Mouse (Mus musculus) CH12.LX (cell line): Measurements from ENCODE around the gene Pofut2. TPM values are rescaled to one million over a fixed set of nuclear protein-coding genes. Genes with fewer than 3 reads are reported as not detected.

Source experiments
- DNase-seq: peaks from one replicate; pipeline ENCODE4 v3.0.0-alpha.2; 2013; ENCODE audit errors: extremely low read depth
- H3K27ac ChIP-seq: 2 replicates; pipeline ENCODE4 v1.5.1; 2012; ENCODE audit warnings: low read depth, mild to moderate bottlenecking, control low read depth, moderate library complexity; ENCODE audit not compliant: insufficient read depth
- H3K27me3 ChIP-seq: replicated peaks from 2 replicates; pipeline ENCODE3; 2012; ENCODE audit warnings: inconsistent platforms
- H3K36me3 ChIP-seq, 2 experiments: replicated peaks in 1 of 2; 2 replicates each; pipeline versions ENCODE3 to v1.6.1; 2012; ENCODE audit warnings: inconsistent platforms in 1 of 2, low read length in 1 of 2, mild to moderate bottlenecking in 1 of 2, mixed read lengths in 1 of 2, moderate library complexity in 1 of 2; ENCODE audit not compliant: control insufficient read depth in 1 of 2, insufficient read depth in 1 of 2
- H3K4me1 ChIP-seq, 2 experiments: 2 replicates each; pipeline ENCODE4 v1.6.1; 2012; ENCODE audit warnings: inconsistent platforms in 1 of 2, moderate library complexity in 1 of 2; ENCODE audit not compliant: insufficient read depth in 2 of 2, control insufficient read depth in 1 of 2
- H3K4me2 ChIP-seq: 2 replicates; pipeline ENCODE4 v1.6.1; 2012; ENCODE audit warnings: low read depth, mild to moderate bottlenecking, control low read depth; ENCODE audit not compliant: poor library complexity, insufficient read depth, severe bottlenecking
- H3K4me3 ChIP-seq, 3 experiments: fragments of 150-350 bp in 1 of 3; sonication (generic) in 1 of 3; replicated peaks in 1 of 3; 2 replicates each; pipeline versions ENCODE3 to v1.5.1; 2011 to 2012; ENCODE audit warnings: low read depth in 2 of 3, low read length in 2 of 3, mild to moderate bottlenecking in 2 of 3, moderate library complexity in 2 of 3, control low read depth in 1 of 3, improper control_type of control experiment in 1 of 3, inconsistent platforms in 1 of 3, mixed read lengths in 1 of 3; ENCODE audit not compliant: poor library complexity in 1 of 3
- H3K79me2 ChIP-seq: replicated peaks from 2 replicates; pipeline ENCODE4 v1.6.1; 2012; ENCODE audit warnings: mild to moderate bottlenecking, moderate library complexity; ENCODE audit not compliant: control insufficient read depth, poor library complexity, insufficient read depth, severe bottlenecking; ENCODE audit errors: extremely low read depth
- H3K9ac ChIP-seq: 2 replicates; pipeline ENCODE4 v1.6.1; 2012; ENCODE audit warnings: low read depth, mild to moderate bottlenecking, control low read depth, moderate library complexity; ENCODE audit not compliant: insufficient read depth
- H3K9me3 ChIP-seq: replicated peaks from 2 replicates; pipeline ENCODE3; 2012; ENCODE audit warnings: low read length, inconsistent platforms, mixed read lengths
- E2F4 ChIP-seq: IDR thresholded peaks from 2 replicates; pipeline ENCODE4 v1.6.1; 2011; ENCODE audit warnings: low read depth, low read length, improper control_type of control experiment; ENCODE audit not compliant: insufficient replicate concordance
- ELF1 ChIP-seq: IDR thresholded peaks from 2 replicates; pipeline ENCODE4 v1.6.1; 2014; ENCODE audit warnings: low read depth, mild to moderate bottlenecking, inconsistent platforms, low read length, improper control_type of control experiment
- GABPA ChIP-seq: IDR thresholded peaks from 2 replicates; pipeline ENCODE4 v1.6.1; 2012; ENCODE audit warnings: low read depth, low read length, improper control_type of control experiment, inconsistent platforms; ENCODE audit not compliant: insufficient replicate concordance
- IRF4 ChIP-seq: IDR thresholded peaks from 2 replicates; pipeline ENCODE4 v1.6.1; 2014; ENCODE audit warnings: low read depth, mild to moderate bottlenecking, inconsistent platforms, low read length, improper control_type of control experiment
- KAT2A ChIP-seq: IDR thresholded peaks from 2 replicates; pipeline ENCODE4 v1.6.1; 2012; ENCODE audit warnings: low read length, improper control_type of control experiment, inconsistent platforms; ENCODE audit not compliant: insufficient replicate concordance
- MAX ChIP-seq: IDR thresholded peaks from 2 replicates; pipeline ENCODE4 v1.6.1; 2011; ENCODE audit warnings: low read length, improper control_type of control experiment
- MXI1 ChIP-seq: IDR thresholded peaks from 2 replicates; pipeline ENCODE4 v1.6.1; 2011; ENCODE audit warnings: mild to moderate bottlenecking, low read depth, low read length, improper control_type of control experiment
- MYC ChIP-seq: IDR thresholded peaks from 2 replicates; pipeline ENCODE4 v1.6.1; 2011; ENCODE audit warnings: low read depth, mild to moderate bottlenecking, improper control_type of control experiment, low read length
- NRF1 ChIP-seq: IDR thresholded peaks from 2 replicates; pipeline ENCODE4 v1.6.1; 2014; ENCODE audit warnings: low read depth, mild to moderate bottlenecking, inconsistent platforms, low read length, improper control_type of control experiment, moderate library complexity
- RAD21 ChIP-seq: IDR thresholded peaks from 2 replicates; pipeline ENCODE4 v1.6.1; 2011; ENCODE audit warnings: low read depth, mild to moderate bottlenecking, low read length, improper control_type of control experiment, moderate library complexity
- RCOR1 ChIP-seq: conservative IDR thresholded peaks from 2 replicates; pipeline ENCODE4 v1.6.1; 2012; ENCODE audit warnings: low read depth, mild to moderate bottlenecking, inconsistent platforms, low read length, improper control_type of control experiment
- SIN3A ChIP-seq: IDR thresholded peaks from 2 replicates; pipeline ENCODE4 v1.6.1; 2012; ENCODE audit warnings: low read length, improper control_type of control experiment, inconsistent platforms
- SMC3 ChIP-seq: IDR thresholded peaks from 2 replicates; pipeline ENCODE4 v1.6.1; 2011; ENCODE audit warnings: low read depth, low read length, improper control_type of control experiment
- USF2 ChIP-seq: conservative IDR thresholded peaks from 2 replicates; pipeline ENCODE4 v1.6.1; 2011; ENCODE audit warnings: low read depth, low read length, improper control_type of control experiment
- ZKSCAN1 ChIP-seq: IDR thresholded peaks from 2 replicates; pipeline ENCODE4 v1.6.1; 2012; ENCODE audit warnings: low read depth, inconsistent platforms, low read length, improper control_type of control experiment, borderline replicate concordance
- dilution Hi-C: fragments of 300-500 bp; cut with MboI; formaldehyde crosslinking; loops from 2 replicates; pipeline ENCODE4 v1.14.3; 2020; ENCODE audit warnings: low sequenced_read_pairs; ENCODE audit not compliant: extremely low pct_unique_long_range_greater_than_20kb, extremely low pct_ligation_motif_present
- in situ Hi-C: fragments of 300-500 bp; cut with MboI; formaldehyde crosslinking; loops from 3 replicates; pipeline ENCODE4 v1.14.3; 2019; ENCODE audit warnings: low sequenced_read_pairs, low pct_ligation_motif_present, low pct_unique_long_range_greater_than_20kb, mixed read lengths
- polyA plus RNA-seq: library from polyadenylated mRNA; unstranded; fragments of >175 nt; gene quantifications from 2 replicates; pipeline ENCODE4 v1.2.1, GENCODE M21; 2012; ENCODE audit warnings: low read depth; ENCODE audit not compliant: insufficient read length
- total RNA-seq, 2 experiments: library from RNA; depleted of rRNA; stranded (reverse); fragments of 300-350 nt in 1 of 2; fragments of >200 nt in 1 of 2; gene quantifications; 2 replicates each; pipeline ENCODE4 v1.2.3; 2012 to 2014

The Pofut2 gene
- total and polyA plus RNA-seq, 3 experiments = 13.6 to 23.4 (median 22.0) TPM

DNA sequence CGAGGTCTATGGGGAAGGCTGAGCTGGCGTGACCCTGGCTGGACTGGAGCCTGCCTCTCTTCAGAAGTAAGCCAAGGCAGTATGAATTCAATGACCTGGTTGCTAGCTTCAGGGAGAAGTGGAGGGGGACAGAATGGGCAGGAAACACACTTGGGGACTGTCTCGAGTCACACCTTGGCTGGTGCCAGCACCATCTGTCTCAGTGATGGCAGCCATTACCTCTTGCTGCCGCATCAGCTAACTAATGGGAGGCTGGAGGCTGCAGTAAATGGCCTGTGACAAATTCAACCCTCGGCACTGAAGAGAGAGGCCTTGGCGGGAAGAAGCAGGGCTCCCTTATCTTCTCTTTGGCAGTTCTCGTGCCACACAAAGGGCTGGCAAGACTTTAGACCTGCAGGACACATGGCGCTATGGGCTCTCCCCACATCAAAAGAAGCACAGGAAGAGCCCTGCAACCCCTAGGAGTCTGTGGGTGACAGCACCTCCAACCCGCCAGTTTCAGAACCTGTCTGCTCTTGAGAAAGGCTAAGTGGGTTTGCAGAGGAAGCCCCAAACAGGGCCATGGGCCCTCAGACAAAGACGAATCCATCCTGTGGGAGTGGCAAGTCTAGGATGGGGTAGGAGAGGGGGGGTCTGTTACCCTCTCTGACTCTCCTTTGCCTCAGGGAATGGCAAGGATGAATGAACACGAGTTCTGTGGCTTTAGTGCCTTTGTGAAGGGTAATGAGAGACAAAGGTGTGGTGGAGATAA is 14.1 kb downstream of the Pofut2 start:
- no peak for DNase-seq
- no peak overlapping the region for H3K27ac ChIP-seq

DNA sequence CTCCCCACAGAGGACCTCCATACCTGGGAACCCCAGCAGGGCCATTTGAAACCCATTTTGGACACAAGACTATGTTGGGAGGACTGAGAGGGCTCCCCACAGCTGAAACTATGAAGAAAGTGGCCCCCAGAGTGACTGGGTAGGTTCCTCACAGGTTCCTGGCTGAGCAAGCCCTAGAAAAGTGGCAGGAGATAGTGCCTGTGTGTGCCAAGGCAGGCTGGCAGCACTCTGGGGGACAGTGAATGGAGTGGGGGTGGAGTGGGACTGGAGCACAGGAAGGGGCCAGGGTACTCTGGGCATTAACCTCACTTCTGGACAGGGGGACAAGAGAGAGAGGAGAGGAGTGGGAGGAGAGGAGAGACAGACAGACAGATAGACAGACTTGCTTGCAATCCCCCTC is 14.8 kb downstream of the Pofut2 start:
- Histone ChIP-seq H3K79me2 (no peaks in the 10 kb centered on the region), H3K36me3 (peaks cover 11 to 18% of the 10 kb centered on the region in 2 experiments), H3K9me3 (no peaks in the 10 kb centered on the region), H3K4me3 (no peak overlapping the region), H3K9ac (no peak overlapping the region), H3K4me2 (no peak overlapping the region), H3K27ac (no peak overlapping the region), H3K4me1 (peaks cover 2 to 8% of the 10 kb centered on the region in 2 experiments; a peak in 2 of 4 replicates), H3K27me3 (peaks cover 2% of the 10 kb centered on the region)
- dilution Hi-C loops (no loop called here), in situ Hi-C loops (no loop called here)
- TF ChIP-seq ELF1 (no peak), MAX (no peak), IRF4 (no peak), USF2 (no peak), GABPA (no peak), NRF1 (no peak), ZKSCAN1 (no peak), E2F4 (no peak), RAD21 (no peak), MXI1 (no peak), KAT2A (no peak), SIN3A (no peak)
- no peak for DNase-seq

More for the DNA sequence above, 14.1 kb downstream of the Pofut2 start:
- dilution Hi-C loops = no loop called here
- H3K36me3 ChIP-seq = peaks cover 16 to 24% of the 10 kb centered on the region in 2 experiments
- H3K4me2 ChIP-seq = no peak overlapping the region
- H3K79me2 ChIP-seq = no peaks in the 10 kb centered on the region
- H3K4me1 ChIP-seq = peaks cover 2 to 8% of the 10 kb centered on the region in 2 experiments; a peak in 2 of 4 replicates
- H3K9me3 ChIP-seq = no peaks in the 10 kb centered on the region
- no peak overlapping the region for H3K4me3 ChIP-seq
- H3K9ac ChIP-seq = no peak overlapping the region
- in situ Hi-C loops = no loop called here
- TF ChIP-seq RCOR1 (no peak), MYC (no peak), SMC3 (no peak), MAX (no peak)
- peaks cover 2% of the 10 kb centered on the region for H3K27me3 ChIP-seq
